Mouse (Mus musculus) brown adipose tissue, adult 24 weeks (tissue): ENCODE results near the gene B4galnt2. TPM values are rescaled to one million over a fixed set of nuclear protein-coding genes. Genes with fewer than 3 reads are reported as not detected.

Experiments
- H3K27ac ChIP-seq: fragments of 200-500 bp; replicated peaks from 2 replicates; pipeline ENCODE4 v1.5.1; 2012; ENCODE audit warnings: low read depth, mild to moderate bottlenecking, low read length
- H3K4me1 ChIP-seq: fragments of 200-500 bp; 2 replicates; pipeline ENCODE4 v1.6.1; 2012; ENCODE audit warnings: low read length, mixed read lengths; ENCODE audit not compliant: control insufficient read depth, insufficient read depth, insufficient read length
- H3K4me3 ChIP-seq: fragments of 200-500 bp; 2 replicates; pipeline ENCODE4 v1.5.1; 2012; ENCODE audit warnings: low read depth, mild to moderate bottlenecking, low read length, moderate library complexity; ENCODE audit not compliant: insufficient read depth
- polyA plus RNA-seq: library from polyadenylated mRNA; stranded (reverse); fragments of >200 nt; gene quantifications from 2 replicates; pipeline ENCODE4 v1.2.4, GENCODE M21; 2012; ENCODE audit not compliant: missing spikeins, insufficient read depth, insufficient read length

The B4galnt2 gene
- polyA plus RNA-seq, 1 experiment, result not detected

DNA sequence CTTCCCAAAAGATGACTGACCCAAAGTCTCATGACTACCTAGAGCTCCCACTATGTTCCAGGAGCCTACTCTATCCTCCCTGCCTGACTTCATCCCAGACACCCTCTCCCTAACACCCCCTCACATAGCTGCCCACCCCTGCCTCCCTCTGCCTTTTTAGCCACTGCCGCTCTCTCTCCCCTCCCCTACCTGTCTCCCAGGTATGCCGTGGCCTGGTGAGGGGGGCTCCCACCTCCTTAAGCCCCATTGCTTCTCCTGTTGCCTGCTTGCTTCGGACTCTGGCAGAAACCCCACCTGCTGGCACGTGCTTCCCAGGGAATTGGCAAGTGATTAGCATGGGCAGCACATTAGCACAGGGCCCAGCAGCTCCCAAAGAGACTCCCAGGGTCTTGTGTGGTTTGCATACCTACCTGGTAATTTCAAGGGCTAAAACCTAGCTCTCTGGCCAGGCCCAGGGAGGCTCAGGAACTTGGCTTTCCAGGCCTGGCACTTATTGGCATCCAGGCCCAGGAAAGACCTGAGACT lies 85.1 kb downstream of the B4galnt2 start:
- Histone ChIP-seq H3K27ac (no peak overlapping the region; the same call in 1 of the 2 replicates), H3K4me1 (peaks cover 26% of the 10 kb centered on the region), H3K4me3 (0 out of 2 replicates have a peak overlapping the region, but pooled peaks have one; percentile 44)

- Histone ChIP-seq H3K27ac (peak overlapping the region; percentile 62), H3K4me1 (peaks cover 23% of the 10 kb centered on the region), H3K4me3 (peak overlapping the region; percentile 33)
Observed at GRCm38 (mm10) chr11:95828181-95828964, 86.3 kb downstream of the B4galnt2 start.

DNA sequence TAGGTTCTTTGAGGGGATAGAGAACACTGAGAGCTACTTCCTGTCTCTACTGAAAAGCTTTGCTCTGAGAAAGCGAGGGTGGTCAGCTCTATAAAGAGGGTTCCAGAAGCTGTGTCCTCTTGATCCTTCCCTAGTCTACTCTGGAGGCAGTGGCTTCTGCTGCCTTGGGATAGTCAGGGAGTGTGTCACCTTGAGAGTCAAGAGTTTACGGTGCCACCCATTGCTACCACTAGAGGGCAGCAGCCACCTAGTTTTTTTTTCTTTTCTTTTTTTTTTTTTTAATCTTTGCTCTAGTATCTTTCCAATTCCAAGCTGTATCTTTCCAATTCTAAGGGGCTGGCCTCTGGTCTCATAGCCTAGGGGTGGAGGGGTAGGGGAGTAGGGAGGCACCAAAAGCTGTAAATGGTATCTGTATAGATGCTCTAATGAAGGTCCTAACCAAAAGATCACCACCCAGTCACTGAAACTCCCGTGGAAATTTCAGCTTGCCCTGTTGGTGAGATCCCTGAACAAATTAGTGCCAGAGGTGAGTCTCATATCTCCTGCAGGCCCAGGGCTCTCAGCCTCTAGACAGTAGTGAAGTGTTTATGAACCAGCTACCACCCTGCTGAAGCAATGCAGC lies 87.1 kb downstream of the B4galnt2 start:
- peaks cover 23% of the 10 kb centered on the region for H3K4me1 ChIP-seq
- peak overlapping the region; percentile 48 for H3K4me3 ChIP-seq
- H3K27ac ChIP-seq, result peak overlapping the region; percentile 100

- H3K27ac ChIP-seq, result peak overlapping the region; percentile 100
- H3K4me3 ChIP-seq, result peak overlapping the region; percentile 48
- peaks cover 23% of the 10 kb centered on the region for H3K4me1 ChIP-seq
Observed at GRCm38 (mm10) chr11:95827168-95827447, 87.6 kb downstream of the B4galnt2 start.

DNA sequence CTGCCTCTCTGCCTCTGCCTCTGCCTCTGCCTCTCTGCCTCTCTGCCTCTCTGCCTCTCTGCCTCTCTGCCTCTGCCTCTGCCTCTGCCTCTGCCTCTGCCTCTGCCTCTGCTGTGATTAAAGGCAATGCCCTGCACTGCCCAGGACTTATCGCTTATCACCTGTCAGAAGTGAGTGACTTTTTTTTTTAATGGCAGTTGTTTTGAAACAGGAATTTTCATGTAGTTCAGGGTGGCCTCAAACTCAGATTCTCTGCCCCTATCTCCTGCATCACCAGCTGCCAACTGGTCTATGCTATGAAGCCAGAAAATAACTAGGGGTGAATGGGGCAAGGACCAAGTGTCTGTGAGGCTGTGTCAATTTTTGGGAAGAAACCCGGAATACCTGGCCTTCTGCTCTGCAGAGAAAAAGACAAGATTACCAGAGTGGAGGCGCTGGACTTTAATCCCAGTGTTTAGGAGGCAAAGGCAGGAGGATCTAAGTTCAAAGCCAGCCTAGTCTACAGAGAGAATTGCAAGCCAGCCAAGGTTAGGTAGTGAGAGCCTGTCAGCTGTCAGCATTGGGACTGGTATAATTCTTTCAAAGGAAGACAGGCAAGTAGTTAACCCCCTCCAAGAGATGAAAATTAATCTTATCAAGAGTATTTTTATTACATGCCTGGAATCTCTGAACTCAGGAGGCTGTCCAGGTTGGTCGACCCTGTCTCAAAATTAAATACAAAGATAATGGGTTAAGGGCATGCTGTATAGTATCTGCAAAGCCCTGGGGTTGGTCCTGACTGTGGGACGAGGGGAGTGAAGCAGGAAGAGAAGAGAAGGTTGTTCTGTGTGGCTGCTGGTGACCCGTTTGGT lies 88.1 kb downstream of the B4galnt2 start:
- Histone ChIP-seq H3K27ac (peak overlapping the region; percentile 100), H3K4me3 (peak overlapping the region; percentile 48)

DNA sequence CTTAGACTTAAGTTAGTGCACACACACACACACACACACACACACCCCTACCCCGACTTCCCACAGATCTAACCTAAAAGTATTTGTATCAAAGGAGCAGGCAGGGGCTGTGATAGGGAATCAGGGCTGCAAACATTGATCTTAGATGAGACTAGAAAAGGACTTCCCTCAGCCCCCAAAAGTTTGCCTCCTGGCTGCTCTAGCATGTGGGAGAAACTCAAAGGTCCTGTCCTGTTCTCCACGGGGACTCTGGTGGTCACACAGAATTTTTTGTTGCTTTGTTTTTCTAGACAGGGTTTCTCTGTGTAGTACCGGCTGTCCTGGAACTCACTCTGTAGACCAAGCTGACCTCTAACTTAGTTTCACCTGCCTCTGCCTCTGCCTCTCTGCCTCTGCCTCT lies 89.1 kb downstream of the B4galnt2 start:
- peaks cover 21% of the 10 kb centered on the region for H3K4me1 ChIP-seq
- peak overlapping the region; percentile 89 for H3K4me3 ChIP-seq
- H3K27ac ChIP-seq, result peak overlapping the region; percentile 100

More for the DNA sequence above, 88.1 kb downstream of the B4galnt2 start:
- peaks cover 29% of the 10 kb centered on the region for H3K4me1 ChIP-seq

- peak overlapping the region; percentile 89 for H3K4me3 ChIP-seq
- H3K27ac ChIP-seq, result peak overlapping the region; percentile 100
- H3K4me1 ChIP-seq, result peaks cover 14% of the 10 kb centered on the region; the same call in 1 of the 2 replicates
Observed at GRCm38 (mm10) chr11:95824877-95825243, 89.8 kb downstream of the B4galnt2 start.

- Histone ChIP-seq H3K4me1 (peaks cover 10% of the 10 kb centered on the region; the same call in 1 of the 2 replicates), H3K4me3 (peak within 1 kb of the TSS; percentile 89), H3K27ac (peak within 1 kb of the TSS; percentile 100)
Observed at GRCm38 (mm10) chr11:95824071-95824876, 90.4 kb downstream of the B4galnt2 start, which contains the start of gene Phospho1. Phospho1 (plus strand) TSS chr11:95824499.

GRCm38 (mm10) chr11:95822437-95822836 lies 92.3 kb downstream of the B4galnt2 start:
- Histone ChIP-seq H3K4me3 (no peak overlapping the region), H3K4me1 (peaks cover 10% of the 10 kb centered on the region; the same call in 1 of the 2 replicates), H3K27ac (peak overlapping the region; percentile 98)

- H3K27ac ChIP-seq, result peak overlapping the region; percentile 98
- no peak overlapping the region for H3K4me3 ChIP-seq
- peaks cover 10% of the 10 kb centered on the region; the same call in 1 of the 2 replicates for H3K4me1 ChIP-seq
Observed at GRCm38 (mm10) chr11:95821511-95821910, 93.2 kb downstream of the B4galnt2 start.

GRCm38 (mm10) chr11:95819138-95819537 lies 95.6 kb downstream of the B4galnt2 start:
- Histone ChIP-seq H3K27ac (peak overlapping the region; percentile 56), H3K4me3 (no peak overlapping the region), H3K4me1 (peaks cover 10% of the 10 kb centered on the region; the same call in 1 of the 2 replicates)
